Mouse (Mus musculus) right cerebral cortex, postnatal 14 days (tissue): Measurements from ENCODE around the gene Cd47.

Experiments
- DNase-seq: peaks from one replicate; pipeline ENCODE4 v3.0.0; 2022

Gene Cd47

GRCm38 (mm10) chr16:49955325-49955724, 155.0 kb downstream of the Cd47 start:
- no peak for DNase-seq

GRCm38 (mm10) chr16:49955952-49956351, 155.6 kb downstream of the Cd47 start:
- DNase-seq: no peak

- no peak for DNase-seq
These were observed 156.4 kb downstream of the Cd47 start for GRCm38 (mm10) chr16:49956531-49957302.

DNA sequence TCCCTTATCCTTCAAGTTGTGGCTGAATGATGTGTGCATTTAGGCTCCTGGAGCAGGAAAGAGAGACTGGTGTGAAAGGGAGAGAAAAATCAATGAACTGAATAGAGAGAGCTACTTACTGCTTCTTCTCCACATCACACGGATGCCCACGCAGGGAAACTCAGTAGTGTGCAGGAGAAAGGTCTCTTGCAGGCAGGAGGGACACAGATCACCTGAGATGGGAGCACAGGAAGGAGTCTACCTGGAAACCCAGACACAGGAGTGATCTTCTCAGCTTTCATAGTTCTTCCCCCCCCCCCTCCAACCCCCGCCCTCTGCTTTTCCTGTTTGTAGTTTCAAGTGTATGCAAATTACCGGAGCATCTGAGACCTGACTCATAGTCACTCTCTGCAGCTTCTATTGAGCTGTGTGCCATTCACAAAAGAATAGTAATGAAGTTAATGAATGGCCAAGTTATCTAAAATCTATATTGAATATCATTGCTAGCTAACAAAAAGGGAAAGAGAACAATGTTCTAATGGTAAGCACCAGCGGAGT, 158.6 kb downstream of the Cd47 start:
- no peak for DNase-seq

GRCm38 (mm10) chr16:49962305-49962704, 162.0 kb downstream of the Cd47 start:
- DNase-seq: no peak

DNA sequence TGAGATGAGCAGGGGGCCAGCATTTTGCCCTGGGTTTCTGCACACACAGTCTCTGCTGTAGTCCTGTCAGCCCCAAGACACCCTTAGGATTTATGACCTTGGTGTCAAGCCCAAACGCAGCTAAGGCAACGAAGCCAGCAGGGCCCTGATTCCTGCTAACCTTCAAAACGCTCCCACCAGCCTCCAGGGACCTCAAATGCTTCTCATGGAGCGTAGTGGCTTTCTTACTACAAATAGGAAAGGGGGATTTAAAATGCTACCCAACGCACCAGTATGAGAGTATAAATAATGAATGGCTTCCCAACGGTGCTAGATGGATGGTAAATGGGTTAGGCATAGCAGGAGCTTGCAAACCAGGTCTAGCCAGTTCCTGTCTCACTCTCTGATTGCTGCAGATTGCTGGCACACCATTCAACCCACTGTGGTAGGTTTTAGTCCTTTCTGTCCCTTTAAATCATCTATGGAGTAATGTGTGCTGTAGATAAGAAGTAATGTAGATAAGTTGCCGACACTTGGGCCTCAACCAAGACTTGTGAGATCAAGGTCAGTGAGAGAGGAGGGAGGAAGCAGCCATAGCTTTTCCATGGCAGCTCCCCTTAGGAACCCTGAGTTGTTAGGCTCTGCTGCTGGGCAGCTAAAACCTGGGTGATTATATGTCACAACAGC, 164.1 kb downstream of the Cd47 start:
- no peak for DNase-seq
